Mouse (Mus musculus) limb, embryonic 13.5 days (tissue): Measurements from ENCODE around the gene Cecr2. TPM values are rescaled to one million over a fixed set of nuclear protein-coding genes. Genes with fewer than 3 reads are reported as not detected.

ENCODE experiments used
- ATAC-seq: fragments of 200-750 bp; cut with Nextera tagmentation; 2 replicates; pipeline ENCODE4 v1.8.0; 2017; ENCODE audit warnings: low read depth, moderate number of reproducible peaks, moderate TSS enrichment; ENCODE audit not compliant: low FRiP score
- H3K27ac ChIP-seq: fragments of 300-500 bp; sonication (generic); 2 replicates; pipeline ENCODE4 v1.5.1; 2015; ENCODE audit warnings: inconsistent platforms, mild to moderate bottlenecking, moderate library complexity
- H3K27me3 ChIP-seq: fragments of 300-500 bp; sonication (generic); 2 replicates; pipeline ENCODE4 v1.6.1; 2015; ENCODE audit warnings: mild to moderate bottlenecking, inconsistent platforms
- H3K36me3 ChIP-seq: fragments of 300-500 bp; sonication (generic); 2 replicates; pipeline ENCODE4 v1.6.1; 2015; ENCODE audit warnings: inconsistent platforms, mild to moderate bottlenecking, moderate library complexity
- H3K4me1 ChIP-seq: fragments of 300-500 bp; sonication (generic); 2 replicates; pipeline ENCODE4 v1.6.1; 2015; ENCODE audit warnings: inconsistent platforms
- H3K4me2 ChIP-seq: fragments of 300-500 bp; sonication (generic); replicated peaks from 2 replicates; pipeline ENCODE4 v1.6.1; 2015; ENCODE audit warnings: inconsistent platforms, mild to moderate bottlenecking, moderate library complexity
- H3K4me3 ChIP-seq: fragments of 300-500 bp; sonication (generic); 2 replicates; pipeline ENCODE4 v1.5.1; 2015; ENCODE audit warnings: moderate library complexity, mild to moderate bottlenecking, inconsistent platforms
- H3K9ac ChIP-seq: fragments of 300-500 bp; sonication (generic); 2 replicates; pipeline ENCODE4 v1.6.1; 2015; ENCODE audit warnings: mild to moderate bottlenecking, inconsistent platforms
- H3K9me3 ChIP-seq: fragments of 300-500 bp; sonication (generic); 2 replicates; pipeline ENCODE4 v1.6.1; 2016; ENCODE audit warnings: inconsistent platforms
- WGBS: fragments of 180-500 bp; shearing (Covaris S2); methylation state at CpG from one replicate; pipeline ENCODE4 v1.1.7; 2015; 5-methylcytosine and 5-hydroxymethylcytosine counted together
- polyA plus RNA-seq: library from polyadenylated mRNA; unstranded; fragments of >200 nt; fragmentation: Nextera tagmentation; extraction: Ambion mirVana; gene quantifications from 2 replicates; pipeline ENCODE4 v1.2.1, GENCODE M21; 2015

Cecr2 gene
- polyA plus RNA-seq, result 3.2 and 3.3 TPM in 2 replicates

- Histone ChIP-seq H3K36me3 (no peaks in the 10 kb centered on the region), H3K4me2 (peak within 1 kb of the TSS; percentile 93), H3K4me3 (peak within 1 kb of the TSS; percentile 89), H3K9me3 (no peaks in the 10 kb centered on the region), H3K4me1 (0 out of 2 replicates have a peak, but pooled peaks cover 10% of the 10 kb centered on the region), H3K27me3 (0 out of 2 replicates have a peak, but pooled peaks cover 2% of the 10 kb centered on the region), H3K27ac (peak within 1 kb of the TSS; percentile 94), H3K9ac (peak within 1 kb of the TSS; percentile 88)
- ATAC-seq, result peak; percentile 87
- WGBS, result 1% methylated on average over 97 of the region's 127 CpGs
These were observed at the start of gene Cecr2 for GRCm38 (mm10) chr6:120665816-120666760. TSS of gene Cecr2 (plus strand) at chr6:120666369.

GRCm38 (mm10) chr6:120617586-120617985, 48.6 kb upstream of the Cecr2 start:
- H3K4me3 ChIP-seq, result no peak overlapping the region
- H3K36me3 ChIP-seq, result no peaks in the 10 kb centered on the region
- H3K4me1 ChIP-seq, result no peaks in the 10 kb centered on the region
- H3K9ac ChIP-seq, result no peak overlapping the region
- 73% methylated on average over 5 of the region's 5 CpGs for WGBS
- H3K4me2 ChIP-seq, result no peak overlapping the region
- no peaks in the 10 kb centered on the region for H3K9me3 ChIP-seq
- H3K27ac ChIP-seq, result no peak overlapping the region
- H3K27me3 ChIP-seq, result no peaks in the 10 kb centered on the region
- no peak for ATAC-seq

- Histone ChIP-seq H3K27ac (no peak overlapping the region), H3K36me3 (no peaks in the 10 kb centered on the region), H3K9ac (no peak overlapping the region), H3K4me1 (no peaks in the 10 kb centered on the region), H3K27me3 (no peaks in the 10 kb centered on the region), H3K9me3 (no peaks in the 10 kb centered on the region), H3K4me2 (no peak overlapping the region), H3K4me3 (no peak overlapping the region)
- ATAC-seq, result no peak
- WGBS, result 56% methylated on average over 4 of the region's 4 CpGs
These were observed 47.4 kb upstream of the Cecr2 start for GRCm38 (mm10) chr6:120618518-120619402.

- no peak overlapping the region for H3K9ac ChIP-seq
- no peaks in the 10 kb centered on the region for H3K36me3 ChIP-seq
- H3K4me1 ChIP-seq, result no peaks in the 10 kb centered on the region
- no peaks in the 10 kb centered on the region for H3K27me3 ChIP-seq
- H3K27ac ChIP-seq, result no peak overlapping the region
- no peak overlapping the region for H3K4me2 ChIP-seq
- H3K4me3 ChIP-seq, result no peak overlapping the region
- ATAC-seq, result no peak
- H3K9me3 ChIP-seq, result no peaks in the 10 kb centered on the region
- WGBS, result 85% methylated on average over 3 of the region's 3 CpGs
These were observed 46.0 kb upstream of the Cecr2 start for GRCm38 (mm10) chr6:120620193-120620592.

- Histone ChIP-seq H3K4me2 (no peak overlapping the region), H3K9me3 (no peaks in the 10 kb centered on the region), H3K9ac (no peak overlapping the region), H3K36me3 (no peaks in the 10 kb centered on the region), H3K4me3 (no peak overlapping the region), H3K27me3 (no peaks in the 10 kb centered on the region), H3K27ac (0 out of 2 replicates have a peak overlapping the region, but pooled peaks have one; percentile 7), H3K4me1 (no peaks in the 10 kb centered on the region)
- ATAC-seq, result no peak
- 52% methylated on average over 8 of the region's 8 CpGs for WGBS
These were observed 41.1 kb upstream of the Cecr2 start for GRCm38 (mm10) chr6:120625081-120625480.

GRCm38 (mm10) chr6:120627096-120627495, 39.1 kb upstream of the Cecr2 start:
- Histone ChIP-seq H3K9ac (no peak overlapping the region), H3K36me3 (no peaks in the 10 kb centered on the region), H3K4me3 (no peak overlapping the region), H3K4me1 (no peaks in the 10 kb centered on the region), H3K27ac (no peak overlapping the region), H3K4me2 (no peak overlapping the region), H3K9me3 (no peaks in the 10 kb centered on the region), H3K27me3 (no peaks in the 10 kb centered on the region)
- 62% methylated on average over 2 of the region's 2 CpGs for WGBS
- ATAC-seq, result no peak

GRCm38 (mm10) chr6:120628963-120629362, 37.2 kb upstream of the Cecr2 start:
- H3K27me3 ChIP-seq, result no peaks in the 10 kb centered on the region

GRCm38 (mm10) chr6:120635391-120636028, 30.7 kb upstream of the Cecr2 start:
- no peaks in the 10 kb centered on the region for H3K27me3 ChIP-seq
- ATAC-seq, result no peak
- no peak overlapping the region for H3K4me2 ChIP-seq
- H3K27ac ChIP-seq, result no peak overlapping the region
- no peak overlapping the region for H3K9ac ChIP-seq
- H3K4me3 ChIP-seq, result no peak overlapping the region
- H3K9me3 ChIP-seq, result no peaks in the 10 kb centered on the region
- no peaks in the 10 kb centered on the region for H3K36me3 ChIP-seq
- H3K4me1 ChIP-seq, result no peaks in the 10 kb centered on the region
- 86% methylated on average over 8 of the region's 8 CpGs for WGBS

More at GRCm38 (mm10) chr6:120628963-120629362, 37.2 kb upstream of the Cecr2 start:
- no peak overlapping the region for H3K9ac ChIP-seq
- no peak overlapping the region for H3K4me3 ChIP-seq
- WGBS, result 78% methylated on average over 2 of the region's 2 CpGs
- no peak overlapping the region for H3K27ac ChIP-seq
- H3K9me3 ChIP-seq, result no peaks in the 10 kb centered on the region
- H3K4me2 ChIP-seq, result no peak overlapping the region
- no peaks in the 10 kb centered on the region for H3K4me1 ChIP-seq
- no peaks in the 10 kb centered on the region for H3K36me3 ChIP-seq
- ATAC-seq, result no peak

- ATAC-seq, result no peak
- Histone ChIP-seq H3K36me3 (no peaks in the 10 kb centered on the region), H3K27me3 (no peaks in the 10 kb centered on the region), H3K4me1 (no peaks in the 10 kb centered on the region), H3K9ac (no peak overlapping the region), H3K27ac (no peak overlapping the region), H3K9me3 (no peaks in the 10 kb centered on the region), H3K4me2 (no peak overlapping the region), H3K4me3 (no peak overlapping the region)
- 35% methylated on average over 4 of the region's 4 CpGs for whole genome bisulfite sequencing
These were observed 26.6 kb upstream of the Cecr2 start for GRCm38 (mm10) chr6:120639547-120639946.

- Histone ChIP-seq H3K27me3 (no peaks in the 10 kb centered on the region), H3K9ac (no peak overlapping the region), H3K4me1 (no peaks in the 10 kb centered on the region), H3K4me3 (no peak overlapping the region), H3K27ac (no peak overlapping the region), H3K4me2 (no peak overlapping the region), H3K9me3 (no peaks in the 10 kb centered on the region), H3K36me3 (no peaks in the 10 kb centered on the region)
- WGBS, result 85% methylated on average over 11 of the region's 11 CpGs
- no peak for ATAC-seq
These were observed 24.2 kb upstream of the Cecr2 start for GRCm38 (mm10) chr6:120641866-120642378.

GRCm38 (mm10) chr6:120643776-120644175, 22.4 kb upstream of the Cecr2 start:
- no peaks in the 10 kb centered on the region for H3K27me3 ChIP-seq
- H3K9me3 ChIP-seq, result no peaks in the 10 kb centered on the region
- no peak overlapping the region for H3K4me2 ChIP-seq
- no peak overlapping the region for H3K27ac ChIP-seq
- H3K36me3 ChIP-seq, result no peaks in the 10 kb centered on the region
- WGBS, result 61% methylated on average over 7 of the region's 7 CpGs
- H3K4me3 ChIP-seq, result no peak overlapping the region
- no peaks in the 10 kb centered on the region for H3K4me1 ChIP-seq
- no peak for ATAC-seq
- no peak overlapping the region for H3K9ac ChIP-seq
